Mouse (Mus musculus): ENCODE measurements around the gene Rab1b.

- TF ChIP-seq POLR2A (IDR thresholded peaks at IDR 0.05; ENCODE audit: insufficient read length, low read depth) (no peak), E2F4 (IDR thresholded peaks at IDR 0.05; ENCODE audit: insufficient read depth) (no peak), MAX (IDR thresholded peaks at IDR 0.05; ENCODE audit: low read depth) (no peak), MYOG (IDR thresholded peaks at IDR 0.05; ENCODE audit: control insufficient read depth in 1 of 3, insufficient read depth in 1 of 3, insufficient read length in 2 of 3, low read depth in 2 of 3) (no peak)
Observed at GRCm38 (mm10) chr19:5108271-5108575, 1.4 kb upstream of the Rab1b start.
